Mouse (Mus musculus) CH12.LX (cell line): ENCODE data around the gene Sema6d.

Source experiments
- CTCF ChIP-seq, 2 experiments: IDR thresholded peaks in 1 of 2; conservative IDR thresholded peaks in 1 of 2; 2 replicates each; pipeline ENCODE4 v1.5.1; 2011 to 2012; ENCODE audit warnings: low read depth in 2 of 2, low read length in 2 of 2, improper control_type of control experiment in 1 of 2, inconsistent platforms in 1 of 2, mild to moderate bottlenecking in 1 of 2, moderate library complexity in 1 of 2
- MAX ChIP-seq: IDR thresholded peaks from 2 replicates; pipeline ENCODE4 v1.6.1; 2011; ENCODE audit warnings: low read length, improper control_type of control experiment
- UBTF ChIP-seq: IDR thresholded peaks from 2 replicates; pipeline ENCODE4 v1.6.1; 2012; ENCODE audit warnings: low read depth, mild to moderate bottlenecking, inconsistent platforms, low read length, improper control_type of control experiment, moderate library complexity
- ZMIZ1 ChIP-seq: IDR thresholded peaks from 2 replicates; pipeline ENCODE4 v1.6.1; 2012; ENCODE audit warnings: low read depth, mild to moderate bottlenecking, inconsistent platforms, low read length, improper control_type of control experiment
- ZNF384 ChIP-seq: IDR thresholded peaks from 2 replicates; pipeline ENCODE4 v1.6.1; 2012; ENCODE audit warnings: low read depth, low read length, improper control_type of control experiment, inconsistent platforms

GRCm38 (mm10) chr2:124550315-124550714 is 460.5 kb downstream of the Sema6d start:
- TF ChIP-seq MAX, result no peak
- TF ChIP-seq UBTF, result no peak
- TF ChIP-seq ZMIZ1, result no peak
- TF ChIP-seq ZNF384, result no peak
- TF ChIP-seq CTCF (conservative IDR thresholded peaks at IDR 0.05 in 1 of 2, IDR thresholded peaks at IDR 0.05 in 1 of 2; ENCODE audit: low read depth in 2 of 2, low read length in 2 of 2), result no peak
